Mouse (Mus musculus) liver, embryonic 15.5 days (tissue): ENCODE results near the gene Hdac10. TPM values are rescaled to one million over a fixed set of nuclear protein-coding genes. Genes with fewer than 3 reads are reported as not detected.

ENCODE experiments used
- ATAC-seq: fragments of 200-750 bp; cut with Nextera tagmentation; 2 replicates; pipeline ENCODE4 v1.8.0; 2017; ENCODE audit warnings: moderate number of reproducible peaks, mild to moderate bottlenecking, moderate library complexity; ENCODE audit not compliant: insufficient read depth
- H3K27ac ChIP-seq: fragments of 300-500 bp; sonication (generic); replicated peaks from 2 replicates; pipeline ENCODE4 v1.5.1; 2015; ENCODE audit warnings: mild to moderate bottlenecking, inconsistent platforms
- H3K27me3 ChIP-seq: fragments of 300-500 bp; sonication (generic); 2 replicates; pipeline ENCODE4 v1.6.1; 2015; ENCODE audit warnings: mild to moderate bottlenecking, inconsistent platforms
- H3K36me3 ChIP-seq: fragments of 300-500 bp; sonication (generic); replicated peaks from 2 replicates; pipeline ENCODE4 v1.6.1; 2015; ENCODE audit warnings: moderate library complexity, mild to moderate bottlenecking, inconsistent platforms
- H3K4me1 ChIP-seq: fragments of 300-500 bp; sonication (generic); replicated peaks from 2 replicates; pipeline ENCODE4 v1.6.1; 2015; ENCODE audit warnings: inconsistent platforms
- H3K4me2 ChIP-seq: fragments of 300-500 bp; sonication (generic); 2 replicates; pipeline ENCODE4 v1.6.1; 2015; ENCODE audit warnings: moderate library complexity, mild to moderate bottlenecking, inconsistent platforms
- H3K4me3 ChIP-seq: fragments of 300-500 bp; sonication (generic); replicated peaks from 2 replicates; pipeline ENCODE4 v1.5.1; 2015; ENCODE audit warnings: mild to moderate bottlenecking, inconsistent platforms
- H3K9ac ChIP-seq: fragments of 300-500 bp; sonication (generic); 2 replicates; pipeline ENCODE4 v1.6.1; 2015; ENCODE audit warnings: moderate library complexity, mild to moderate bottlenecking, inconsistent platforms
- H3K9me3 ChIP-seq: fragments of 300-500 bp; sonication (generic); replicated peaks from 2 replicates; pipeline ENCODE4 v1.6.1; 2016; ENCODE audit warnings: inconsistent platforms
- WGBS: fragments of 180-500 bp; shearing (Covaris S2); methylation state at CpG from one replicate; pipeline ENCODE4 v1.1.7; 2015; ENCODE audit warnings: mixed read lengths; ENCODE audit not compliant: insufficient replicate concordance; 5-methylcytosine and 5-hydroxymethylcytosine counted together
- polyA plus RNA-seq: library from polyadenylated mRNA; unstranded; fragments of >200 nt; fragmentation: Nextera tagmentation; extraction: Ambion mirVana; gene quantifications from 2 replicates; pipeline ENCODE4 v1.2.1, GENCODE M21; 2015

The Hdac10 gene
- polyA plus RNA-seq, 1 experiment from 2014 or later: 8.6 TPM

DNA sequence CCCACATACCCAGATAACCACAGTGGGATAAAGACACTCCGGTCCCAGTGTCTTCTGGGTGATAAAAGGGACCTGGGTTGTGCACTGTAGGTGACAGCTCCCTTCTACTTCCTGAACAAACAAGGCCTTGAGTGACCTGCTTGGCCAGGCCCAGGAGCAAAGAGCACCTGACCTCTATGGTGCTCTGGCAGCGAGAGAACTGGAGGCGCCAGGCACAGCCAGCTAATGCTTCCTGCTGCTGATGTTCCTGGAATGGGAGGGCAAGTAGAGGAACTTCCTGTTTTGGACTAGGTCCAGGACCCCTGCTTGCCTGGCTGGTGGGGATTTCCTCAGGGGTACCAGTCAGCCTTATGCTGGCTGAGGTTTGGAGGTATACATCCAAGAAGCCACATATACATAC, 41.6 kb upstream of the Hdac10 start:
- ATAC-seq: 0 out of 2 replicates have a peak, but pooled peaks have one; percentile 42
- 34% methylated on average over 3 of the region's 3 CpGs for WGBS
- no peaks in the 10 kb centered on the region for H3K9me3 ChIP-seq
- peak overlapping the region; percentile 15; the same call in 1 of the 2 replicates for H3K4me2 ChIP-seq
- H3K4me3 ChIP-seq: no peak overlapping the region
- H3K27me3 ChIP-seq: peaks cover 44% of the 10 kb centered on the region
- H3K4me1 ChIP-seq: peaks cover 59% of the 10 kb centered on the region
- peaks cover 25% of the 10 kb centered on the region for H3K36me3 ChIP-seq
- H3K9ac ChIP-seq: no peak overlapping the region
- peak overlapping the region; percentile 38 for H3K27ac ChIP-seq

DNA sequence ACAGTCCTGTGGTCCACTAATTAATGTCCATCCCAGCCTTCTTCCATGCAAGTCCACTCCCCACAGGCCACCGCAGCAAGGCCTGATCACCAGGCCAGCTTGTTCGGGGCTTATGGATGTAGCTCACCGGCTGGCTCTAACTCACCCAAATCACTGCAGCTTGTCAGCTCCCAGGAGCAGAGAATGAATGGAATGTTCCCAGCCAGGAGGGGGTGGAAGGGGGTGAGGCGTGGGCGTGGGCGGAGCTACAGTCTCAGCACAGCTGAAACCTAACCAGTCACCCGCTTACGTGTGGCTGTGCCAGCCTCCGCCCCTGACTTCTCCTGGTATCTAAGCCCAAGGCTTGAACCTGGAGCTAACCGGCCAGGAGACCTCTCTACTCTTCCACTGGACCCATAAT, 40.9 kb upstream of the Hdac10 start:
- ATAC-seq: peak; percentile 17; the same call in 1 of the 2 replicates
- no peak overlapping the region for H3K4me3 ChIP-seq
- H3K27me3 ChIP-seq: peaks cover 37% of the 10 kb centered on the region
- H3K36me3 ChIP-seq: peaks cover 32% of the 10 kb centered on the region
- H3K27ac ChIP-seq: peak overlapping the region; percentile 38
- H3K9ac ChIP-seq: no peak overlapping the region
- H3K4me2 ChIP-seq: peak overlapping the region; percentile 7; the same call in 1 of the 2 replicates
- H3K4me1 ChIP-seq: peaks cover 52% of the 10 kb centered on the region
- WGBS: 61% methylated on average over 10 of the region's 10 CpGs
- no peaks in the 10 kb centered on the region for H3K9me3 ChIP-seq

DNA sequence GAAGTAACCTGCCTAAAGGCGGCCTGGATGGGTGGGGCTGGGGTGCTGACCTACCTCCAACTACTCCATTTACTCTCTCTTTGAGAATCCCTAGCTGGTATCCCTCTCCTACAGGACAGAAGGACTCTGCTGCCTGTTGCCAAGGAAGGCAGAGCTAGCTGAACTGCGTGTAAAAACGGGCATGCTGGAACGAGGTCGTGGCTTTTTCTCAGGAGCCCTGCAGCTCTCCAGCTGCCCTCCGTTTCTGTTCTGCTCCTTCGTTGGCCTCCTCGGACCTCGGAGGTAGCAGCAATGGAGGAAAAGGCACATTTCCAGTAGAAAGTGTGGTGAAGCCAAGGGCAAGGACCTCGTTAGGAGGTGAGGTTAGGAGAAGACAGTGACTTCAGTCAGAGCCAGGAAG, 40.4 kb upstream of the Hdac10 start:
- Histone ChIP-seq H3K4me1 (peaks cover 47% of the 10 kb centered on the region), H3K27ac (no peak overlapping the region), H3K4me2 (no peak overlapping the region), H3K9me3 (no peaks in the 10 kb centered on the region), H3K4me3 (no peak overlapping the region), H3K9ac (no peak overlapping the region), H3K27me3 (peaks cover 32% of the 10 kb centered on the region), H3K36me3 (peaks cover 36% of the 10 kb centered on the region)
- no peak for ATAC-seq
- WGBS: 67% methylated on average over 10 of the region's 10 CpGs

DNA sequence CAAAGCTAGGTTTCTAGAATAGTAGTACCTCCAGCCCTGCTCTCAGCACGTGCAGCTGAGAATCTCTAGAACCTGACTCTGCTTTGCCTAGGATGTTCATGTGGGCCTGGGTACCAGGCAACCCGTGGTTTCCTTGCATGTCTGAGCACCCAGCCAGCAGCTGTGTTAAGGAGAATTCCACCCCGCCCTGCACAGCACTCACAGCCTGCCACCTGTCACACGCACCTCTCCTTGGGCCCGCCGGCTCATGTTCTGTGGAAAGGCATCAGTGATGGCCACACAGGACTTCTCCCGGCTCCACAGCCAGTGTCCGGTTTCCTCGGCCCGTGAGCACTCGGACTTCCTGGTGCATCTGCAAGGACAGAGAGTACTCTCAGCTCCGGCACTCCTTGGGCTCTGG, 37.0 kb upstream of the Hdac10 start:
- WGBS: 73% methylated on average over 12 of the region's 12 CpGs
- peaks cover 17% of the 10 kb centered on the region for H3K4me1 ChIP-seq
- peaks cover 53% of the 10 kb centered on the region for H3K36me3 ChIP-seq

DNA sequence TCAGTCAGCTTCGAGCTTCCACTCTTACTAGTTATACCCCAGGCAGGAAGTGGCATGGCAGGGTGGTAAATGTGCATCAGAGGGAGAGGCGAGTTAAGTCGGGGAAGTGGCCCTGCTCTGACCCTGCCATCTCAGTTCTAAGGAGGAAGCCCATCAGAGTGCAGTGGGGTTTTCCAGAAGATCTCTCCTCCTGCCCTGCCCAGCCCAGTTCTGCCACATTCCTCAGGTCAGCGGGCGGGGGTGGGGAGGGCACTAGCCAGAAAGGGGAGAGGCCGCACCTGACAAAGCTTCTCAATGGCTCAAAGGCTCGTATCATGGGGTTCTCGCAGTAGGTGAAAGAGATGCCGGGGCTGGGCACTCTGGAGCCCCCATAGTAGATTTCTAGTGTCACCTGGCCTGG, 32.9 kb upstream of the Hdac10 start:
- 56% methylated on average over 9 of the region's 9 CpGs for WGBS
- ATAC-seq: no peak
- peaks cover 72% of the 10 kb centered on the region for H3K36me3 ChIP-seq

More for the DNA sequence above, 37.0 kb upstream of the Hdac10 start:
- no peak overlapping the region for H3K9ac ChIP-seq
- no peak overlapping the region for H3K4me2 ChIP-seq
- H3K27me3 ChIP-seq: no peaks in the 10 kb centered on the region
- no peak for ATAC-seq
- no peak overlapping the region for H3K4me3 ChIP-seq
- H3K27ac ChIP-seq: no peak overlapping the region
- H3K9me3 ChIP-seq: no peaks in the 10 kb centered on the region

DNA sequence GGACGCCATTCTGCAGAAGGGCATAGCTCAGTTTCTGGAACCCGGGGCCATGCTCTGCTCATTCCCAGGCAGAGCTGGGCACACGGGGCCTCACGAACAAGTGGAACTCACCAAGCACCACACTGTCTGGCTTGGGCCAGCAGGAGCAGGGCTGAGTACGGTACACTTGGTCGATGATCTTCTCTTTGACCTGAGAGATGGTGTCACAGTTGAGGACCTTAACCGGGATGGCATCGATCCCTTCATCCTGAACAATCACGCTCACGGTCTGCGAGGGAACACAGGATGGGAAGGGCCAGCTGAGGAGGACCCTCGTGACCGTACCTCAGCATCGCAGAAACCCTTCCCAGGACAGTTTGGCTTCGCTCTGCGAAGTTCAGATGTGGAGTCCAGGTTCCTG, 30.0 kb upstream of the Hdac10 start:
- no peak for ATAC-seq
- Histone ChIP-seq H3K9ac (no peak overlapping the region), H3K36me3 (peaks cover 56% of the 10 kb centered on the region), H3K27ac (no peak overlapping the region), H3K9me3 (no peaks in the 10 kb centered on the region), H3K27me3 (no peaks in the 10 kb centered on the region), H3K4me3 (no peak overlapping the region), H3K4me1 (no peaks in the 10 kb centered on the region), H3K4me2 (no peak overlapping the region)
- 85% methylated on average over 16 of the region's 16 CpGs for WGBS

More for the DNA sequence above, 32.9 kb upstream of the Hdac10 start:
- Histone ChIP-seq H3K4me2 (no peak overlapping the region), H3K4me3 (no peak overlapping the region), H3K9ac (no peak overlapping the region), H3K4me1 (no peaks in the 10 kb centered on the region), H3K27me3 (no peaks in the 10 kb centered on the region), H3K27ac (no peak overlapping the region), H3K9me3 (no peaks in the 10 kb centered on the region)

DNA sequence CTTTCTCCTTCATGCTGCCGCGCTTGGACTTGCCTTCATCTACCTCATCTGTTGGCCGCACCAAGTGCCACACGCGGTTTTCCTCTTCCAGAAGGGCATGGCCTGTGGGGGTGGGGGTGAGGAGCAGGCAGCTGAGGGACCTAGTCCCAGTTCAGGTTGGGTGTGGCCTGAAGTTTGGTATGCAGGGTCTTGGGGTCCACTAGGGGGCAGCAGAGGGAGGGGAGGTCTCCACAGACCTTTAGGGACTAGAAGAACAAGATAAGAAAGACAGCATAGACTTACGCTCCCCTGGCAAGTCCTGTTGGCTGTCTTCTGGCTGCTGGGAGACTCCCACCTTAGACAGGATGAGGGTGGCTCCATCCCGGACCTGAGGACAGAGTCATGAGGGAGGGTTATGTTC, 29.5 kb upstream of the Hdac10 start:
- no peak overlapping the region for H3K4me2 ChIP-seq
- H3K27ac ChIP-seq: no peak overlapping the region
- H3K27me3 ChIP-seq: no peaks in the 10 kb centered on the region
- H3K4me1 ChIP-seq: no peaks in the 10 kb centered on the region
- no peaks in the 10 kb centered on the region for H3K9me3 ChIP-seq
- H3K4me3 ChIP-seq: no peak overlapping the region
- 54% methylated on average over 7 of the region's 7 CpGs for WGBS
- no peak for ATAC-seq
- H3K36me3 ChIP-seq: peaks cover 53% of the 10 kb centered on the region
- H3K9ac ChIP-seq: no peak overlapping the region

DNA sequence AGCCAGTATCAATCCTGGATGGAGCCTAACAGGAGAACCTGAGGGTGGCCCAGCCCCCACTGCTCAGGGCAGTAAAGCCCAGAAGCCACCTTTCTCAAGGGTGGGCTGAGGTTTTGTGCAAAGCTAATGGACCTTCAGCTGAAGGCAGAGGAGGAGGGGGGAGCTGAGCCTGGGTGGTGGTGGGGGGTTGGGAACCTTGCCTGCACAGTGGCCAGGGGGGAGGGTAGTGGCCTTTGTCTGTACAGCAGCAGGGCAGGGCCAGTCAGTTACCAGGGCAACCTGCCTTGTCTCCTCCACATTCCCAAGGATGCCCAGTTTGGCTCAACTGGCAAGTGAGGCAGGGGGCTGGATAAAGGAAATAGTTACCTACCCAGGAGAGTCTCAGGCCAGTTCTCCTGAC, 23.8 kb upstream of the Hdac10 start:
- Histone ChIP-seq H3K4me2 (no peak overlapping the region), H3K4me3 (no peak overlapping the region), H3K4me1 (peaks cover 11% of the 10 kb centered on the region), H3K36me3 (peaks cover 13% of the 10 kb centered on the region), H3K9ac (no peak overlapping the region), H3K9me3 (no peaks in the 10 kb centered on the region), H3K27ac (no peak overlapping the region), H3K27me3 (peaks cover 50% of the 10 kb centered on the region)
- ATAC-seq: no peak

DNA sequence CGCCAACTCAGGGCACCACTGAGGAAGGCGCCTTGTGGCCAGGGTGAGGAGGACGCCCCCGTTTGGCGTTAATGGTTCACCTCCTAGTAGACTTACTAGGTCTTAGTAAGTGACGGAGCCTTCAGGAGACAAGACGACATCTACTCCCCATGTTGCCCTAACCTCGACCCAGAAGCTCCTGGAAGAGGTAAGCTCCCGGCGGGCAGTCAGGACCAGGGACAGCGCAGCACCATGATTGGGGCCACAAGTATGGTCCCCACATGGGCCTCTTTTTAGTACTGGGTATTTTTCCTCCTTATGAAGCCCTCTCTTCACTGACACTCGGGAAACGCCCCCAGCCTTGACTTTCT, 21.5 kb upstream of the Hdac10 start:
- H3K4me1 ChIP-seq: peaks cover 19% of the 10 kb centered on the region
- ATAC-seq: no peak

DNA sequence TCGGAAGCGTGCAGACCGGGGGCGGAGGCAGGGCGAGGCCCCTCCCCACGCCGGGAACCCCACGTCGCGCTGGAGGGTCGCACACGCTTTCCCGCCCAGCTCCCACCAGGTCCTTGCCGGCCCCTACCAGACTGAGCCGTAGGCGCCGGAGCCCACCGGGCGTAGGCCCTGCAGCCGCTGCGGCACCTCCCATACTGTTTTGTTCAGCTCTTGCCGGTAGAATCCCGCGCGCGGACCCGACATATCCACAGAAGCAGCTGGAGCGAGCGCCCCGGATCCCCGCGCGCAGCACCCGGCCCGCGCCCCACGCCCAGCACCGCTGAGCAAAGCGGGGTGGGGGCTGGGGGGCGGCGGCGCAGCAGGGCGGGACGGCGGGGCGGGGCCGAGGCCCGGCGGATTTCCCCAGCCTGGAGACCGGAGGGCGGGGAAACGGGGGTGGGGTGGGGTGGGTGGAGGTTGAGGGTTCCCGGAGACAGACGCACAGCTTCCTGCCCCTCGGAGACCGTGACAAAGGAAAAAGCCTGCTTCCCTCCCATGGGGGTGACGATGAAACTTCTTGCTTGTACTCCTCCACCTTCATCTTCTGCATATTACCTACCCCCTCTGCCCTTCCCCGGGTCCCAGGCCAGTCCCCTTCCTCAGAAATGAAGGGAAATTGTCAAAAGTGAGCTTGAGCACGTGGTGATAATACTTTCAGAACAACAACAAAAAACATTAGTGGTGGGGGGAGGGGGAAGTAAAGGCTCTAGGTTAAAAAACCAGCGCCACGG, 21.0 kb upstream of the Hdac10 start, which contains the start of gene Mapk11:
Gene Mapk11 (minus strand): TSS at position 358 of the 770 bp plus-strand sequence.
- H3K27me3 ChIP-seq: peaks cover 79% of the 10 kb centered on the region
- H3K36me3 ChIP-seq: 0 out of 2 replicates have a peak, but pooled peaks cover 1% of the 10 kb centered on the region
- peak; percentile 23; the same call in 1 of the 2 replicates for ATAC-seq
- H3K9ac ChIP-seq: no peak within 1 kb of the TSS
- H3K4me3 ChIP-seq: peak within 1 kb of the TSS; percentile 55
- under 1% methylated on average over 48 of the region's 61 CpGs for WGBS
- H3K4me1 ChIP-seq: peaks cover 19% of the 10 kb centered on the region
- H3K27ac ChIP-seq: no peak within 1 kb of the TSS
- H3K4me2 ChIP-seq: peak within 1 kb of the TSS; percentile 71
- H3K9me3 ChIP-seq: no peaks in the 10 kb centered on the region

More for the DNA sequence above, 21.5 kb upstream of the Hdac10 start:
- H3K27ac ChIP-seq: no peak overlapping the region
- no peaks in the 10 kb centered on the region for H3K9me3 ChIP-seq
- 2% methylated on average over 13 of the region's 13 CpGs for WGBS
- H3K4me2 ChIP-seq: peak overlapping the region; percentile 71
- 0 out of 2 replicates have a peak, but pooled peaks cover 4% of the 10 kb centered on the region for H3K36me3 ChIP-seq
- H3K4me3 ChIP-seq: peak overlapping the region; percentile 55; the same call in 1 of the 2 replicates
- peaks cover 73% of the 10 kb centered on the region for H3K27me3 ChIP-seq
- no peak overlapping the region for H3K9ac ChIP-seq

DNA sequence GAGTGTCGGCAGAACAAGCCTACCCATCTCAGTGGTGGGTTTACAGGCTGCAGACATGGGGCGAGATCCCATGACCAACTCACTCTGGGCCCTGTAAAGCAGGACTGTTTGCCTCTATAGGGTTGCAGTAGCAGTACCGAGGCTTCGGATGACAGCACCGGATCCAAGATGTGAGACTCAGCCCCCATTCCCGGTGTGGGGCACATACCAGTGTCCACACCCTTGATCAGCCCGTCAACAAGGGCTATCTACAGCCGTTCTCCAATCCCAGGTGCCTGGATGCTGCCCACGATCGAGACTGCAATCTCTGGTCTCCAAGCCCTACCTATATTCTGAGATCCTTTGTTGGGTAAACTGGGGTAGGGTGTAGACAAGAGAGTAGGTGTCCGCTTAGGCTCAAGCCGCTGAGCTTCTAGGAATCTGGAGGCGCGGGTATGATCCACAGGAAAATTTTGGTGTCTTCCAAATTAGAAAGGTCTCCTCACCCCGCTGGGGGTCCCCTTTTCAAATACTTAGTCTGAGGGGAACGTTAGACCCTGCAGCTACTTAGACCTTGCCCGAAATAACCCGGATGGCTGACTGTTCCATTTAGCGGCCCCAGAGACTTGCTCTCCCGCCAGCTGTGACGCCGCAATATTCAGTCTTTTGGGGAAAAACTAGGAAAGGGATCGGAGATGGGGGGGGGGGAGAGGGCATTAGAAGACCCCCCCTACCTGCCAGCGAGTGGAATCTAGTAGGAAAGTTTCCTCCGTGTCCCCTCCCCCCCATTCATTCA, 20.2 kb upstream of the Hdac10 start:
- H3K4me1 ChIP-seq: peaks cover 19% of the 10 kb centered on the region
- H3K9me3 ChIP-seq: no peaks in the 10 kb centered on the region
- no peak overlapping the region for H3K9ac ChIP-seq
- peak overlapping the region; percentile 55 for H3K4me3 ChIP-seq
- peak overlapping the region; percentile 71 for H3K4me2 ChIP-seq
- no peaks in the 10 kb centered on the region for H3K36me3 ChIP-seq
- H3K27me3 ChIP-seq: peaks cover 86% of the 10 kb centered on the region
- no peak overlapping the region for H3K27ac ChIP-seq
- no peak for ATAC-seq
- 7% methylated on average over 25 of the region's 25 CpGs for WGBS
